Mouse (Mus musculus) mesoderm, embryonic 11.5 days (tissue): ENCODE results near the gene Wfs1.
"Not testable (repeated sequence)": the region's sequence is repeated elsewhere in the genome, so short reads cannot be mapped to it uniquely, and the experiment has no call there.

Source experiments
- DNase-seq: peaks from one replicate; pipeline ENCODE4 v3.0.0-alpha.2; 2012; ENCODE audit warnings: low read depth, low spot score

Gene Wfs1

DNA sequence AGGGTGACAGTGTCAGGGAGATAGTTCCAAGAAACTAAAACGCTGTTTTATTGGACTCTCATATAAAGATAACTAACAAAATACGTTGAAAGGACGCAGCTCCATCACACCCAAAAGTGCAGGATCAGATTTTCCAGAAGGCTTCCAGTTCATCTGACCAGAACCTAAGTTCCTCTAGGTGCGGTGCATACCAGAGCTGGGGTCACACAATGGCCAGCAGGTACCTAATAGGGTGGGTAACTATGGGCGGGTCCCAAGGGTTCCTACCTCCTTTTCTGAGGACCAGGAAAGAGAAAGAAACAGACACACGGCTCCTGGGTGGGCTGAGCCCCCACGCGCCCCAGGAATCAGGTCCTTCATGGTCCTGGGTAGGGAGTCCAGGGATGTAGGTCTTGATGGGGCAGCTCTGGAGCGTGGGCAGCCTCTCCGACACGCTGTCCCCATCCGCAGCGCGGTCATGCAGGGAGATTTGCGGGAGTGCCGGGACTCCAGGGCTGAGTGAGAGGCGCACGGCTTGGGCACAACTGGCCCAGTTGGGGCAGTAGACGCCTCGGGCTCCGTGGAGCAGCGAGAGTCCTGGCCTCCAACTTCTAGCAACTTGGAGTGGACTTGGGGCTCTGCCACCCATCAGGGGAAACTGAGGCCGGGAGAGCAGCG lies 753 bp downstream of the Wfs1 start:
- peak; percentile 16 for DNase-seq

GRCm38 (mm10) chr5:36986617-36987016 lies 2.4 kb downstream of the Wfs1 start:
- no peak for DNase-seq

DNA sequence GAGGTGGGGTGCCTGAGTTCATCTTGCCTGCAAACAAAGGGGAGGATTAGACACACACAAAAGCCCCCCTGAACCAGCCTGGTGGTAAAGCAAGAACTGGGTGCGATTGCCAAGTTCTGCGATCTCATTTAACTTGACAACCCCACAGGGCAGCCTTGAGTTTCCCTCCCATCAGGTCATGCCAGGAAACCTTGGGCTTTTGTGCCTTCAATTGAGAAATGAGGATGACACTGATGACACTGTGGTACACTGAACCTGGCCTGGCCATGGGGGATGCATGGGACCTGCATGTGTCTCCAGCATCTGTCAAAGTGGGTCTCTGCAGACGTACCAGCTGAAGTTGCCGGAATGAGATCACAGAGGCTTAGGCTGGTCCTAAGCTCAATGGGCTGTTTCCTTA lies 6.7 kb downstream of the Wfs1 start:
- DNase-seq = no peak

DNA sequence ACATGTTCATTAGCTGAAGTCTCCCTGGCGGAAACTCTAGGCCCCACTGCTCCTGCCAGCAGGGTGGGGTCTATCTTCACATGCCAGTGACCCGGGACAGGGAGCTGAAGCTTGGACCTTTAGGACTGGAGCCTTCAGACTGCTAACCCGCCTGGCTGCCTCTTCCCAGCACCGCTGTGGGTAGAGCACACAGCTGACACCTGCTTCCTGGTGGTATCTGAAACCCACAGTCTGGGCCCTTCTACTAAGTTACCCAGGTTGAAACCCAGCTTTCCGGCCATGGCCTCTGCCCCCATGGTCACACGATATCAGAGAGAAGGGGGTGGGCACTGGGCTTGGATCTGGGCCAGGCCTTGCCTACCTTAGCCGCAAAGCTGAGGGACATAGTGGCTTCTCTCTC lies 9.4 kb downstream of the Wfs1 start:
- no peak for DNase-seq

GRCm38 (mm10) chr5:36979001-36979400 lies 10.0 kb downstream of the Wfs1 start:
- no peak for DNase-seq

GRCm38 (mm10) chr5:36977809-36978208 lies 11.2 kb downstream of the Wfs1 start:
- no peak for DNase-seq

DNA sequence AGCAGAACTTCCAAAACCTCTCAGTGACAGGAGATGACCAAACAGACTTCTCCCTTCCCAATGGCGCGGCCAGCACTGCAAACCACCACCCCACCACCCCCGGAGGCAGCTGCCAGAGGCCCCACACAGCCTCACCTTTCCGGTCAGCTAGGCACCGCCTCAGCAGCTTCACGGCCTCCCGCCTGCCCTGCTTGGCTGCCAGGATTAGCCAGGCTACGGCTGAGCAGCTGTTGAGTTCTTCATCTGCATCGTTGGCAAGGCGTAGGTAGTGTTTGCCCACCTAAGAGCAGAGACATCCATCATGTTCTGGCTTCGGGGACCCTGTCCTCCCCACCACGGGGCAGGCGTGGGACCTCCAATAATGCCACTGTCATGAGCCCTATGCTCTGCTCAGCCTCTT lies 13.7 kb downstream of the Wfs1 start:
- DNase-seq = no peak

GRCm38 (mm10) chr5:36971587-36971986 lies 17.4 kb downstream of the Wfs1 start:
- DNase-seq = no peak

GRCm38 (mm10) chr5:36960501-36960900 lies 28.5 kb downstream of the Wfs1 start:
- DNase-seq = peak; percentile 45

DNA sequence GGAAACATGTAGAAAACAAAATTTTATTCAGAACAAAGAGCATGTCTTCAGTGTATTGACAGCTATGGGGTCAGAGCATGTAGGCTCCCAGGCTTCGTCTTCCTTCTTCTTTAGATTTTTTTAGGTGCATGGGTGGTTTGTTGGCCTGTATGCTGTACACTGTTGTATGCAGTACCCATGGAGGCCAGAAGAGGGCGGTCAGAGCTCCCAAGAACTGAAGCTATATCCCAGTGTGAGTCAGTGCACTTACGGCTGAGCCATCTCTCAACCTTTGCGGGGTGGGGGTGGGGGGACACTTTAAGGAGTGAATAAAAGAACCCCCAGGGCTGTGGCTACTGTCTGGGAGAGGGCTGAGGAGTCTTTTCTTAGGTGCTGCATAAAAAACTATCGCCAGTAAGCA lies 30.2 kb downstream of the Wfs1 start:
- DNase-seq = peak; percentile 74

DNA sequence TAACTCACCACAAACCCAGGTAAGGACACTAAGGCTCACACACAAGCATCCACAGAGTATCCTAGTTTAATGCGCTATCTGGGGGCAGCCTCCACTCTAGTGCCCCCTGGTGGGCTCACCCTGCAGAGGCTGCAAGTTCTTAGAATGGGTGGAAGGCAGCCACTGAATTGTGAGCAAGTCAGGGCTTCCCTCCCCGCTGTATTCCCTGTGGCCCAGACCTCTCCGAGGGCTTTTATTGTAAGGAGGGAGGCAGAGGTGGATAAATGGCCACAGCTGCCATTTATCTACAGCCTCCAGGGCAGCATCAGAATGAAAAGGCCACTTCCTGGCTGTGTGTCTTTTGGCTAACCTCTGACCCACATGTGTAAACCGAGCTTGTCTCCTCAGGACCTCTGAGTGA lies 33.6 kb downstream of the Wfs1 start:
- DNase-seq = peak; percentile 38

DNA sequence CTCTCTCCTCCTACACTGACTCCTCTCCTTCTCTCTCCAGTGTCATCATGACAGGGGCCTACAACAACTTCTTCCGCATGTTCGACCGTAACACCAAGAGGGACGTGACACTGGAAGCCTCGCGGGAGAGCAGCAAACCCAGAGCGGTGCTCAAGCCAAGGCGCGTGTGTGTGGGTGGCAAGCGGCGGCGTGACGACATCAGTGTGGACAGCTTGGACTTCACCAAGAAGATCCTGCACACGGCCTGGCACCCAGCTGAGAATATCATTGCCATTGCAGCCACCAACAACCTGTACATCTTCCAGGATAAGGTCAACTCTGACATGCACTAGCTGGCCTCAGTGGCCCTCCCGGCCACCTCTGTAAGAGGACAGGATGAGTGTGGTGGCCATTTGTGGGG lies 36.7 kb downstream of the Wfs1 start:
- DNase-seq = no peak

DNA sequence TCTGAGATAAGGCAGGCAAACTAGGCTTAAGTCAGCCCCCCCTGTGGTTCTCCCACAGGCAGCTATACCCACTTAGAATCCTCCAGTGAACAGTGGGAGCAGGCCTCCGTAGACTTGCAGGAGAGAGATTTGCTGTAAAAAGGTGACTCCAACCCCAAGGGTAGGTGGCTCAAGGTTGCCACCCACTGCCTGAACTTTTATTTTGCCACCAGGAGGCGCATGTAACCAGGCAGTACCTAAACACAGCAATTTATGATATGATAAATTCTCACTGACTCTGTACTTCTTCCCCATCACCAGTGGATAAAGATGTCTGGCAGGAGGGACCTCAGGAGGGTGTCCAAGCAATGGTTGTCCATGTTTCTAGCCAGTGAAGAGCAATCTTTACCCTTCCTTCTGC lies 38.1 kb downstream of the Wfs1 start:
- no peak for DNase-seq

DNA sequence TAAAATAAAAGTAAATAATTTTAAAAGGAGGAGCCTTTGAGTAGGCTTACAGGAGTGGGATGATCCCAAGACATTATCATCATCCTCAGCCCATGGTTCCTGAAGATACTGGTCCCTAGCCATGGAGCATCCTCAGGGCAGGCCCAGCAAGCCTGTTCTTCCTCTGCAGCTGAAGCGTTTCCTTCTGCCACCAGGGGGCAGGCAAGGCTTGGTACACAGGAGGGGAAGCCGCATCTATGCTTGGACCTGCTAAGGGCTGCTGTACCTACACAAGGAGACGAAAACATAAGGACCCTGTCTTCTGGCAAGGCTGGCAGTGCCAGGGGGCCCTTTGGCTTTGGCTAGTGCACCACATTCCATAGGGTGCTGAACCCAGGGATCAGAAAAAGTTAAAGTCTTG lies 40.2 kb downstream of the Wfs1 start:
- peak; percentile 79 for DNase-seq

GRCm38 (mm10) chr5:36946445-36946844 lies 42.6 kb downstream of the Wfs1 start:
- DNase-seq = peak; percentile 79

- DNase-seq = no peak
Measured at GRCm38 (mm10) chr5:36945713-36946112, 43.3 kb downstream of the Wfs1 start.

DNA sequence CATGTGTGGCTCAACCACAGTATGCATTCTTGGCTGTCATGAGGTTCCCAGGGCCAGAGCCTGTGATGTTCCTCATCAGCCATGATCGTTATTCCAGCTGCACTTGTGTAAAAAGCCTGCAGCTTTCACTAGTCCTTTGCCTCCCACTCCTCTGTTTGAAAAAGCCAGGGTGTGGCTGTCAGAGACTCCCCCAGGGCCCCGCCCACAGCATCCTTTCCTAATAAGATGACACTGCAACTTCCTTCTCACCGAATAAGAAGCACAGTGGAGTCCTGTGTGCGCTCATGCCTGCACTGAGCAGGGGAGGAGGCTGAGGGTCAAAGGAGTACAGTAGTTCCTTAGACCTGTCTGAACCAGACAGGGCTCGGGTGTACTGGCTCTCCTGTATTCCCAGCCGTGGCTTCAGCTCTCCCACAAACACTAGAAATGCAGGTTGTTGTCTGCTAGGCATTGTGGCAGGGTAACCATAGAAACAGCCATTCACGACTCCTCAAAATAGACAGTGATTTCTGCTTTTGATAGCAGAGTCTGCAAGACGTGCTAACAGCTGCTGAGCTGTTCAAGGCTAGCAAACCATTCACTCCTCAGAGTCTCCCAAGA lies 43.8 kb downstream of the Wfs1 start:
- DNase-seq = no peak

DNA sequence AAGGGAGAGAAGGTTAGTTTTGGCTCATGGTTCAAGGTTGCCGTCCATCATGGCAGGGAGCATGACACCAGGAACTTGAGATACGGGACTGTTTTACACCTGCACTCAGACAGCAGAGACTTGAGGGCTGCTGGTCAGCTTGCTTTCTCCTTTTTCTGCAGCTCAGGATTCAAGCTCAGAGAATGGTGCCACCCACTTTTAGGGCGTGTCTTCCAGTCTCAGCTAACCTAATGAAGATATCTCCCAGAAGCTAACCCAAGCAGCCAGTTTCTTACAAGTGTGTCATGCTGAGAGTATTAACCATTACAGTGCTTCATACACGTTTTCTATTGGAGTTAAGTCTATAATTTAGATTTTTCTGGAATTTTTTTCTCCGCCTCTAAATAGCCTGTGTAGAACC lies 44.5 kb downstream of the Wfs1 start:
- DNase-seq = no peak

DNA sequence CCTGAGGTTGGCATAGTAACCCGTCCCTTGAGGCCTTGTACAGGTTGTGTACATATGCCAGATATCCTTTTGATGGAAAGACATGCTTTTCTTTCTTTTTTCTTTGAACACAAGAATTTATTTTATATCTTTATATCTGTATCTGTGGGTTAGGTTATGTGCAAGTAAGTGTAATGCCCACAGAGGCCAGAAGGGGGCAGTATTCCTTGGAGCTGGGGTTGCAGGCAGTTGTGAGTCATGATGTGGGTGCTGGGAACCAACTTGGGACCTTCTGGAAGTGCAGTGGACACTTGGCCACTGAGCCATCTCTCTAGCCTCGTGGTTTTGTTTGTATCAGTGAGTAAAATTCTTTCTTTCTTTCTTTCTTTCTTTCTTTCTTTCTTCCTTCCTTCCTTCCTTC lies 46.6 kb downstream of the Wfs1 start:
- no peak for DNase-seq

DNA sequence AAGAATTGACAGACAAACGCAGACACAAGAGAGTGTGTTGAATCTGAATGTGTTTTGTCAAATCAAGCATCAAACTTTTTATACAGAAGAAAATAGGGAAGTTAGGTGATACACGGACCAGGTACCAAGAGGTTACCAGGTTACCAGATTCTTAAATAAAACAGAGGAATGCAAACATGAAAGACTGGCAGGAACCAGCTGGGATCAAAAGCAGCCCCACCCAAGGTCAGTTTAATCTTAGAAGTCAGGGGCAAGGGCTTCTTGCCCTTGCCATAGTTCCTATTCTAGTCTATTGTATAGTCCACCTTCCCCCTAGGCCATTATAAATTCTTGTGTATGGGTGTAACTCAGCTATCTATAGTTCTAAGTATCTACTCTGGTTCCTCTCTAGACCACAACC lies 50.0 kb downstream of the Wfs1 start:
- not testable (repeated sequence) for DNase-seq

DNA sequence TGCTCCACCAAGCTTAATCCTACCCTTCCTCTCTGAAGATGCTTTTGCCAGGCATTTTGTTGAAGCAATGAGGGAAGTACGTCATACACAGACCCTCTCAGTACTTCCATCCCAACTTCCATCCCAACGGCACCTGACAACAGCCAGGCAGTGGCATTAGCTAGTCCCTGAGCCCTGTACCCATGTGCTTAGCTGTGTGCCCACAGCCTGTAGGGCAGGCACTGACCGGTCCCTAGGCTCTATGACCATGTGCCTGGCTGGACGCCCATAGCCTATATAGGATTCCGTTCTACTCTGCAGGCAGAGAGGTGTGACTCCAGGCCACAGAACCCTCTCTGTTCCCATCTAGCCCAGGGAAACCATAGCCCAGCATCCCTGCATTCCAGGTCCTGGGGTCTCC lies 51.0 kb downstream of the Wfs1 start:
- DNase-seq = no peak

- DNase-seq = no peak
Measured at GRCm38 (mm10) chr5:36936548-36936947, 52.5 kb downstream of the Wfs1 start.
